Mouse (Mus musculus) C2C12 (cell line): Measurements from ENCODE around the gene Cacna2d1. TPM values are rescaled to one million over a fixed set of nuclear protein-coding genes. Genes with fewer than 3 reads are reported as not detected.

Source experiments
- H3K27me3 ChIP-seq: one replicate; pipeline ENCODE4 v1.6.1; 2011; ENCODE audit not compliant: control insufficient read depth, insufficient read depth, insufficient read length
- H3K36me3 ChIP-seq: one replicate; pipeline ENCODE4 v1.6.1; 2011; ENCODE audit not compliant: control insufficient read depth, insufficient read depth
- H3K4me3 ChIP-seq: one replicate; pipeline ENCODE4 v1.5.1; 2011; ENCODE audit warnings: mild to moderate bottlenecking, control low read depth; ENCODE audit not compliant: poor library complexity, insufficient read depth, severe bottlenecking
- H3K79me2 ChIP-seq: one replicate; pipeline ENCODE4 v1.6.1; 2011; ENCODE audit not compliant: control insufficient read depth, insufficient read depth
- H3K79me3 ChIP-seq: one replicate; pipeline ENCODE4 v1.6.1; 2011; ENCODE audit warnings: low read depth, control low read depth
- H3ac ChIP-seq: one replicate; pipeline ENCODE3; 2011; ENCODE audit warnings: low read depth; ENCODE audit not compliant: control insufficient read depth, insufficient read length
- CEBPB ChIP-seq: IDR thresholded peaks from one replicate; pipeline ENCODE4 v1.6.1; 2011; ENCODE audit warnings: low read depth, mild to moderate bottlenecking, control low read depth, moderate library complexity
- CTCF ChIP-seq: IDR thresholded peaks from one replicate; pipeline ENCODE4 v1.5.1; 2011; ENCODE audit not compliant: control insufficient read depth, insufficient read depth, insufficient read length
- FOSL1 ChIP-seq: IDR thresholded peaks from one replicate; pipeline ENCODE4 v1.8.0; 2011; ENCODE audit warnings: mild to moderate bottlenecking, low read length; ENCODE audit not compliant: poor library complexity, insufficient read depth, severe bottlenecking
- MAX ChIP-seq: IDR thresholded peaks from one replicate; pipeline ENCODE4 v1.6.1; 2011; ENCODE audit warnings: mild to moderate bottlenecking, control low read depth
- MYOD1 ChIP-seq: IDR thresholded peaks from one replicate; pipeline ENCODE4 v1.6.1; 2011; ENCODE audit warnings: low read depth; ENCODE audit not compliant: control insufficient read depth, insufficient read length
- MYOG ChIP-seq: IDR thresholded peaks from one replicate; pipeline ENCODE4 v1.6.1; 2011; ENCODE audit not compliant: control insufficient read depth, insufficient read length; ENCODE audit errors: extremely low read depth
- USF1 ChIP-seq: IDR thresholded peaks from one replicate; pipeline ENCODE4 v1.6.1; 2011; ENCODE audit warnings: low read depth, mild to moderate bottlenecking, control low read depth, moderate library complexity
- polyA plus RNA-seq: library from polyadenylated mRNA; unstranded; fragments of >200 nt; fragmentation: generic; extraction: Trizol; gene quantifications from one replicate; pipeline ENCODE4 v1.2.1, GENCODE M21; 2012; ENCODE audit warnings: missing spikeins

The Cacna2d1 gene
- polyA plus RNA-seq, 1 experiment = 20.4 TPM

DNA sequence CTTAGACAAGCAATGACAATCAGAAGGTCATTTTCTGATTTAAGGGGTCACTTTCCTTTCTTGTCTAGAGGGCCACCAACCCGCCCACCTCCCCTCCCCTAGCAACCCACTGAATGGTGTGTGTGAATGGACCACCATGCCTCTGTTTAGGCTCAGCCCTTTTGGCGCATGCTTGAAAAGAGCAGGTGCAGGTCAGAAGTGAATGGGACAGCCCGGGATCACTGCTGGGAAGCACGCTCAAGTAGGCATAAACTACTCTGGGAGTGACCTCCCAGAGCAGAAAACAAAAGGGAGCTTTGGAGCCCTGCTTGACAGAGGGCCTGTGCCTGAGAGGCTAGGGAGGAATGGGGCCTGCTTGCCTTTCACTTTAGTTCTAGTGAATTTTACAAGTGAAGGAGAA is 51.4 kb downstream of the Cacna2d1 start:
- no peak for TF ChIP-seq CEBPB
- no peak for TF ChIP-seq FOSL1
- TF ChIP-seq USF1 = no peak
- TF ChIP-seq CTCF = no peak
- no peak for TF ChIP-seq MAX
- TF ChIP-seq MYOG = no peak
- no peak for TF ChIP-seq MYOD1
- Histone ChIP-seq H3K79me2 (peaks cover 32% of the 10 kb centered on the region), H3K27me3 (no peaks in the 10 kb centered on the region), H3ac (no peak overlapping the region), H3K4me3 (no peak overlapping the region), H3K36me3 (no peaks in the 10 kb centered on the region), H3K79me3 (peaks cover 3% of the 10 kb centered on the region)

DNA sequence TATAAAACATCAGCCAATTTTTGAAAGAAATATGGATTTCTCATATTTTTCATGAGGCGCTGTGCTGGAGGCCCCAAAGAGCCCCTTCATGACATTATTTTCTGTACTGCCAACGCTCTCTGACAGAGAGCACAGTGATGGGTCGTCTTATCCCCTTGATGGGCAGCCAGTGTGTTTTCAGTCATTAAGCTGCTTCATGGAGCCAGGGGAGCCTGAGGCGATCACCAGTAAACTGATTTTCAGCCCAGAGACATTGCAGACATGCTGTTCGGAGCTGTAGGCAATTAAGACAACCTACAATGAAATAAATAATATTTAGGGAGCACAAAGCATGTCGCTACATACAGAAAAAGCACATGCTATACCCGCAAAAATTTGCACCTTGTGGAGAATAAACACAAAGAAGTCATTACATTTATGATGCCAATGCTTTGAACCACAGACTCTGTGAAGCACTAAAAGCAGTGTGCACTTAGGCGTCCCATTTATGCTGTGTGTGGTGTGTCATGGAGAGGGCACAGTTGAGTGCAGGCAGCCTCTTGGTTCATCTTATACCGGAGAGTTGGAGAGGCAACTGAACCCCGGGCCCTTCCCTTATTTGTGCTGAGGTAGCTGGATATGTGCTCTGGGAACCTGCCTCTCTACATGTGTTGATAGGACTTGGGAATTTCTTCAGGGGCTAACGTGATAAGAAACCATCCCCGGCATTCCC is 57.1 kb downstream of the Cacna2d1 start:
- H3K36me3 ChIP-seq = no peaks in the 10 kb centered on the region
- peaks cover 45% of the 10 kb centered on the region for H3K79me2 ChIP-seq
- no peaks in the 10 kb centered on the region for H3K27me3 ChIP-seq
- peaks cover 2% of the 10 kb centered on the region for H3K79me3 ChIP-seq
- no peak for TF ChIP-seq CTCF
- no peak for TF ChIP-seq MYOD1
- no peak for TF ChIP-seq MYOG
- no peak overlapping the region for H3K4me3 ChIP-seq
- no peak overlapping the region for H3ac ChIP-seq

- Histone ChIP-seq H3K27me3 (no peaks in the 10 kb centered on the region), H3K79me2 (peaks cover 36% of the 10 kb centered on the region), H3K36me3 (no peaks in the 10 kb centered on the region), H3ac (no peak overlapping the region), H3K4me3 (no peak overlapping the region), H3K79me3 (peaks cover 2% of the 10 kb centered on the region)
- TF ChIP-seq MAX (no peak), USF1 (no peak), CEBPB (no peak), CTCF (no peak), MYOD1 (no peak), FOSL1 (no peak), MYOG (no peak)
Measured at GRCm38 (mm10) chr5:15993252-15993944, 58.9 kb downstream of the Cacna2d1 start.

DNA sequence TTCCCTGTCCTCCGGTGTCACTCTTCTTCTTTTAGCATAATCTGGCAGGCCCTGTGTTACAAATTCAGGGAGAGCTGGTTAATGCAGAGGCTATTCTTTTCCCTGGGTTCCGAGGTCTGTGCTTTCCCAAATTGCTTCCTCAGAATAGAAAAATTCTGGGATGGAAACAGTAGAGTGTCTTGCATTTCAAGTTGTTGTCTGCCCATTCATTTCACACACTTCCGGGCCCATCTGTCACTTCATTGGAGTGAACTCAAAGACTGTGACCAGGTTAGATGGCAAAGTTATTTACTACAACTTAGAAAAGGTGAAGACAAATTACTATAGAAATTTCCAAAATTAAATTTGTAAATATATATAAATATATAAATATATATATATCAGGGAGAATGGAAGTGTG is 62.7 kb downstream of the Cacna2d1 start:
- H3K79me2 ChIP-seq = peaks cover 18% of the 10 kb centered on the region
- H3K79me3 ChIP-seq = no peaks in the 10 kb centered on the region
- no peak for TF ChIP-seq MYOG
- TF ChIP-seq CEBPB = no peak
- TF ChIP-seq USF1 = no peak
- TF ChIP-seq FOSL1 = no peak
- TF ChIP-seq MAX = no peak
- TF ChIP-seq MYOD1 = no peak
- no peak for TF ChIP-seq CTCF
- H3ac ChIP-seq = no peak overlapping the region
- H3K27me3 ChIP-seq = no peaks in the 10 kb centered on the region
- no peaks in the 10 kb centered on the region for H3K36me3 ChIP-seq
- no peak overlapping the region for H3K4me3 ChIP-seq

DNA sequence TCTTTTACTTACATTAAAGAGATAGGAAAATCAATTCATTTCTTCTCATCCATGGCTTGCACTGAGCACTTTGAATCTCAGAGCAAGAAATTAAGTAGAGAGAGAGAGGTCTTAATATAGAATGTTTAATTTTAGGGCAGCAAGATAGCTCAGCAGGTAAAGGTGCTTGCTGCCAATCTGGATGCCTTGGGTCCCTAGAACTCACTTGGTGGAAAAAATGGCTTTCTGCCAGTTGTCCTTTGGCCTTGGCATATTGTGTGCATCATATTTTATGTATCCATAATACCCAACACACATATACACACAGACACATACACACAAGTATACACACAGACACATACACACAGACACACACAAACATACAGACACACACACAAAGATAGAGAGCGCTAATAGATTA is 63.3 kb downstream of the Cacna2d1 start:
- Histone ChIP-seq H3K36me3 (no peaks in the 10 kb centered on the region), H3K79me2 (peaks cover 20% of the 10 kb centered on the region)
- no peak for TF ChIP-seq MYOG
- TF ChIP-seq CEBPB = no peak
- no peak for TF ChIP-seq USF1
- TF ChIP-seq MYOD1 = no peak
- TF ChIP-seq FOSL1 = no peak

More for the DNA sequence above, 63.3 kb downstream of the Cacna2d1 start:
- no peak overlapping the region for H3K4me3 ChIP-seq
- no peaks in the 10 kb centered on the region for H3K27me3 ChIP-seq
- H3ac ChIP-seq = no peak overlapping the region
- H3K79me3 ChIP-seq = peaks cover 2% of the 10 kb centered on the region
